Mouse (Mus musculus) CD8-positive naive resting alpha-beta T cell, adult 2 months (primary cell): ENCODE measurements around the gene Gm38100.

Source experiments
- DNase-seq, 2 experiments: peaks; one replicate each; pipeline ENCODE4 v3.0.0; 2022; ENCODE audit warnings: low read depth in 2 of 2, low spot score in 2 of 2

The Gm38100 gene

DNA sequence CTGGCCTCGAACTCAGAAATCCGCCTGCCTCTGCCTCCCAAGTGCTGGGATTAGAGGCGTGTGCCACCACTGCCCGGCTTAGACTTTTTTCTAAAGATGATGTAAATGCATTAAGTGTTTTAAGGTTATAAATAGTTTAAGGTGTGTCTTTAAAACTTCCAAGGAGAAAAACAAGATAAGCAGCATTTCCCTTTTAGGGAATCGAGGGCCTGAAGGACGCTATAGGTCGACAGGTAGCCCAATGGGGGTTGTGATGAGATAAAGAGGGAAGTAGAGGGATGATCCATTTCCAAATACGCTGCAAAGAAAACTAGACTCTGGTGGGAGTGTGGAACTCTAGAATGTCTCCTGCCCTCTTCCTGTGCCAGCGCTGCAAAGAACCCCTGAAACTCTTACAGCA is at the start of gene Gm38100:
Gene Gm38100 (plus strand): TSS at position 301 of the 400 bp plus-strand sequence.
- no peak for DNase-seq

DNA sequence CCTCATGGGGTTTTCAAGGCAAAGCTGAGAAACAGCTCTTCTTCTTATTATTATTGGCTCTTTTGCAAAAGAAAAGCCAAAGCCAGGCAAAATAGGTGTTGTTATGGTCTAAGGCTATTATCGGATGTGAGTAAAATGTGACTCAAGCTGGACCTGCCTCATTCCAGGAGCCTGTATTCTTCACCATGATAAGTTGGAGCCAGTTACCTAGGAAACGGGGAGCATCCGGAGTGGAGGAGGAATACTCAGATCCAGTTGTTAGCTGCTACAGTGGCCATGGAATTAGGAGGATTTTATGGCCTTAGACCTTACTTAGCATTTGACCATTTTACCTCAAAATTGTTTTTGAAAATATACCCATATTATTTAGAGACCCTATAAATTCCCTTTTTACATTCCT is 49.4 kb upstream of the Gm38100 start:
- no peak for DNase-seq

GRCm38 (mm10) chr1:175872028-175872816 is 47.9 kb upstream of the Gm38100 start:
- no peak for DNase-seq

- peak; percentile 77 to 84 for DNase-seq
These were observed 39.5 kb upstream of the Gm38100 start, which contains the start of gene Exo1 for GRCm38 (mm10) chr1:175880453-175881296. Gene Exo1 (plus strand): TSS chr1:175880581.

- no peak for DNase-seq
These were observed 36.7 kb upstream of the Gm38100 start for GRCm38 (mm10) chr1:175883398-175883797.

DNA sequence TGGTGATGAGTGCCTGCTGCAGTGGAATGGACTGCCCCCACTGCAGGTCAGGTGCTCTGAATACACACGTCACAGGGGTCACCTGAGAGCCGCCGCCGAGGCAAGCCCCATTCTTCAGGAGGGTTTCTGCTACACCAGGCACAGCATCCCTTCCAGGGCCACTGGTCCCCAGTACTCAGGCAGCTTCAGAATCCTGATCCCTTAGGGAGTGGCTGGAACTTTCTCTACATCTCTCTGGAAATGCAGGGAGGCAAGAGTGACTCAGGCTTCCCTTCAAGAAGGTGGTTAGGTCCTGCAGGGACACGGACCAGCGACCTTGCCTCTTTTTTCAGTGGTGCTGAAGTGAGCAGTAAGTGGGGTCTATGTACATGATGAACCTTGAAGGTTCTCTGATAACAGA is 26.9 kb upstream of the Gm38100 start:
- DNase-seq = no peak

GRCm38 (mm10) chr1:175893726-175894125 is 26.4 kb upstream of the Gm38100 start:
- DNase-seq = no peak

GRCm38 (mm10) chr1:175911207-175911606 is 8.9 kb upstream of the Gm38100 start:
- DNase-seq = no peak

DNA sequence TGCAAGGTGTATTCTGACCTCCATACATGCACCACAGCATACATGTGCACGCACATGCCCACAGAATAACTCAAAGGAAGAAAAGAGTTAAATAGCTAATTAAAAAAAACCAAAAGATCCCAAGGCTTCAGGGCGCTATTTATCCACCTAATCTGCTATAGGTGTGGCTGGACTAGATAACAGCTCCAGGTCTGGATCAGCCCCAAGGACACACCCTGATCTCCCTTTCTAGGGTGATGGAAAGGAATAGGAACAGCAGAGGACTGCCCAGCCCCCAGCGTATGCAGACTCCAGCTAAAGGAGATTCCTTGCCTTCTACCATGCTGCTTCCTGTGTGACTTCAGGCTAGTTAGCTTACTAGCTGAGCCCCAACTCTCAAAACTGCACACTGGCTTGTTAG is 8.1 kb upstream of the Gm38100 start:
- DNase-seq = no peak

DNA sequence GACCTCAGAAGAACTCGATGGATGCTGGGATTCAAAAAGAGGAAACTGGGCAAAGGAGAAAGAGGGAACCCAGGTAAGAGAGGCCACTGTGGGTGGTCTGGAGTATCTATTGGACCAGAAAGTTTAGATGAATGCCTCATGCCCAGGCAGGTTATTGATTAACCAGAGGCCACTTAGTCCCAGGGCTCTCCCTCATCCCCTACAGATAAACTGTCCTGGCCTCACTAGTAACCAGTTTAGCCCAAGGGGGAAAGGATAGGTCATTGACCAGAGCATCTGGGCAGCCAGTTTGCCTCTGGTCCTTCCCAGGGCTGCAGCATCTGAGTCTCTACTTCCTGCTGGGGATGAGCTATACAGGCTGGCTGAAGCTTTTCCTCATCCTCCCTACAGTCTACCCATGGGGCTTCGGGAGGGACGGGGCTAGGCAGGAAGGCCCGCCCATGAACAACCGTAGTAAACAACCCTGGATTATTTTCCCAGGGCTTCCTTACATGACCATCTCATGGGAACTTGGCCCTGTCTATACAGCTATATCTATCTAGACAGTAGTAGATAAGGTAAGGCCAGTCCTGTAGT is 6.3 kb upstream of the Gm38100 start:
- DNase-seq = no peak

GRCm38 (mm10) chr1:175921091-175921490 is 962 bp downstream of the Gm38100 start:
- no peak for DNase-seq

- DNase-seq = peak; percentile 42 to 44
These were observed 4.0 kb downstream of the Gm38100 start for GRCm38 (mm10) chr1:175923848-175924787.

- no peak for DNase-seq
These were observed 11.3 kb downstream of the Gm38100 start for GRCm38 (mm10) chr1:175931391-175931790.

DNA sequence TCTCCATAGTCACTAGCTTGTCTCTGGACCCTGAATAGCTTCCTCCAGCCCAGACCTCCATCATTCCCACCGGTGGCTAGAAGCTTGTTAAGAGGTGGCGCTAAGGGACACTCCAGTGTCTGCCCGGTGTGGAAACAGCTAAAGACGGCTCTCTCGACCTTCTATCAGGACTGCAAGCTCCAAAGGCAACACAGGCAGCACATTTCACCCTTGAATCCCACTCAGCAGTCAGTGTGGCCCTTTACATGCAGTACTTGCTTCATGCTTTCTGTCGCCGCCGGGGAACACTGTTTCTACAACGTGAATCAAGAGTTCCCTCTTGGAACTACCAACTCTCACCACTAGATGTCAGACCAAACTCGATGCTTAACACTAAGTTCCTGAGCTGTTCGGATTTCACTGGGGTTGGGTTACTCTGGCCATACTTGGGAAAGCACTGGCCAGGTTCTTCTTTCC is 16.2 kb downstream of the Gm38100 start:
- peak in 1 of 2 experiments; percentile 4 for DNase-seq

- DNase-seq = no peak
These were observed 18.6 kb downstream of the Gm38100 start for GRCm38 (mm10) chr1:175938731-175939130.

GRCm38 (mm10) chr1:175943168-175943567 is 23.0 kb downstream of the Gm38100 start:
- no peak for DNase-seq

DNA sequence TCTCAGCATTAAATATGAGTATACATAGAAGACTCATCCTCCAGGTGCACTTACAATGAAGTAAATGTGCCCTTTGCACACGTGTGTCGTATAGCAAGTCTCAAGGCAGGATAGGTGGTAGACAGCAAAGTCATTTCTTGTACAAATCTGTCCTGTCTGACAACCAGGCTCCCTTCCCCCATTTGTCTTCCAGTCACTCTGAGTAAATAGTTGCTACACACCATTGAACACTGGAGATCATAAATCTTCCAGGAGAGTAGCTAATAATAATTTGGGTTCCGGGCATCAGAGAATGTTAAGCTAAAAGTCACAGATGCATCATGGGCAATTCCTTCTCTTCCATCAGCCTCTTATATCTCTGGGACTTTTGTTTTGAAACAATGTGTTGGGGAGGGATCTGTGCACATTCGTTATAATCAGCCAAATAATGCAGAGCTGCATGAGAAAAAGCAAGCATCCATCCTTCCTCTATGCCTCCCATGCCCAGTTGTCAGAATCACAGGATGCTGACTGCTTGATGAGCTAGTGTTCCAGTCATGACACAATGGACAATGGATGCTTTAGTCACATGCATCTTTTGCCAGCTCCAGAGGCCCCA is 26.7 kb downstream of the Gm38100 start:
- no peak for DNase-seq

DNA sequence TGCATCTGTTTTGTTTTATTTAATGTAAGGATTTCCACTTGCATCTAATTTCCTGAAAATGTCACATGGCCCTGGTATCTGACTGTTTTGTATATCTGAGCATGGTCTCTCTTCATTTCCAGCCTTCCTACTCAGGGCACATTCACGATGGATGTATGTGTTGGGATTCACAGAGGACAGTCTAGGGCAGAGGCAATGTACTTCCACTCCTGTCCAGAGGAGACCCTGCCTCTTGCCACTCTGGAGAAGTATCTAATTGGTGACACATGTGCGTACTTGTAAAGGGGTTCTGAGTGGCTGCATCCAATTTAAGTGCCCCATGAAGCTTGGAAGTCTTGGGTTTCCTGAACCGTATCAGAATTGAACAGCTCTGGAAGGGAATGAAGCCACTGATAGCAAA is 30.3 kb downstream of the Gm38100 start:
- DNase-seq = no peak

DNA sequence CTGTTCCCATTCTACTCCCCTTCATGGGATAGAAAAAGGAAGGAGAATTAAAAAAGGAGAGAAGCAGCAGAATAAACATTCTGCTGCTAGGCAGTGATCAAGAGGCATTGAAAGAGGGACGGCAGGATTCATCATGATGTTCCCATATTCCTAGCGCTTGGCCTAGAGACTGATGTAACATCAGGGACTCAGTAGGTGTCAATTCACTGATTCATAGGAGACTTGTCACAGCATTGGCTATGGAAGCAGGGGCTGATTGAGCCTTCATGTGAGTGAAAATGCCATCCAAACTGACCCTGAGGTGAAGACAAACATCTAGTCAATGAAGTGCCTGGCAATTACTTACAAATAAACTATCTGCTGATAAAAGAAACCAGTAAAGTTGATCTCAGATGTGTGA is 30.7 kb downstream of the Gm38100 start:
- no peak for DNase-seq

GRCm38 (mm10) chr1:175961786-175962185 is 41.7 kb downstream of the Gm38100 start:
- DNase-seq = no peak
